Mouse (Mus musculus) kidney, postnatal 10 days (tissue): ENCODE measurements around the gene Tnfsf14.
A peak's percentile ranks its signal among the peaks of the same experiment; 100 is the strongest.

Source experiments
- DNase-seq: peaks from one replicate; pipeline ENCODE4 v3.0.0; 2021; ENCODE audit warnings: mixed read lengths

Gene Tnfsf14

DNA sequence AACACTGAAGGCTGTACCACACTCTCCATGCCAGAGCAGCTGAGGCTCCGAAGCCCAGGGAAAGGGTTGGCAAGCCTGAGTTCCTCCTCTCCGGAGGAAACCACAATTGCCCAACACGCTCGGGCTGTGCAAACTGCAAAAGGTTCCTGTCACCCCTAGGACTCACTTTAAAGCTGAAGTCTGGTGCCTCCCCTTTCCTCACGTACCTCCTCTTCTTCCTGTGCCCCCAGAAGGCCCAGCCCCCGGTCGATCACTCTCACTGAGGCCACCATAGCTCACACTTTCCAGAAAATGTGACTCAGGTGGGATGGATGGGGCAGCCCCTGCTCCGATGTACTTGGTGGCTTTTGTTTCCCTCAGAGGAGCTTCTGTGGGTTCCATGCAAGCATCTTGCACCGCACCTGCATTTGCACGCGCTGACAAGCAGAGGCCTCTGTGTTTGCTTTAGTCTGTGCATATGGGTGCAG, at the start of gene Tnfsf14:
TSS of gene Tnfsf14 (minus strand) at position 137 of the 467 bp plus-strand sequence.
- DNase-seq, result no peak

DNA sequence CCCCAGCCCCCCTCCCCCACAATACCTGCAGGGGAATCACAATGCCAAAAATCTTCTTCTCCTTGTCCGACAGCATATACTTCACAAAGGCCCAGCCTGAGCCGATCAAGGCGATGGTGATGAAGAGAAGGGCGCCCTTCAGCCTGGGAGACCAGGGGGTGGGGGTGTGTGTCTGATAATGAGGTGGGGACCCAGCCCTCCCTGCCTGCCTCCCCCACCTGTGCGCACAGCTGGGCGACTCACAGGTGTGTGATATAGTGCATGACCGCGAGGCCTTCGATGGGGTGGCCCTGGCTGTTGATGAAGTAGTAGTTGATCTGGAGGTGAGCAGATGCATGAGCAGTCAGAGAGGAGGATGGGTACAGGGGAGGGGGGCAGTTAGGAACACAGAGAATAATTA, 43.2 kb upstream of the Tnfsf14 start:
- no peak for DNase-seq

DNA sequence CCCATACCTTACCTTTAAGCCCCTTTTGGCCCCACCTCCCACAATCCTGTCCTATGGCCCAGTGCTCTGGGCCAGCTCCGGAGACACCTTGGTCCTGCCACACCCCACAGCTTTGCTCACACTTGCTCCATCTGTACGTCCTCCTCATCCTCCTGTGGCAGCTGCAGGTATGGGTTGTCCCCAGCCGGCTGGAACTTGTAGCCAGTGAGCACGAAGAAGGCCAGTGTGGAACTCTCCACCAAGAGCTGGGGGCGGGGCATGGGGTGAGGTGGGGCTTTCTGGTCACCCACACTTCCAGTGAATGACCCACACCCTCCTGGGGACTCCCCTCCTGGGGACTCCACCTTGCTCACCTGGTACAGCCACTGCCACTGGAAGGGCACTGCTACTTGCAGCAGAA, 41.8 kb upstream of the Tnfsf14 start:
- no peak for DNase-seq

DNA sequence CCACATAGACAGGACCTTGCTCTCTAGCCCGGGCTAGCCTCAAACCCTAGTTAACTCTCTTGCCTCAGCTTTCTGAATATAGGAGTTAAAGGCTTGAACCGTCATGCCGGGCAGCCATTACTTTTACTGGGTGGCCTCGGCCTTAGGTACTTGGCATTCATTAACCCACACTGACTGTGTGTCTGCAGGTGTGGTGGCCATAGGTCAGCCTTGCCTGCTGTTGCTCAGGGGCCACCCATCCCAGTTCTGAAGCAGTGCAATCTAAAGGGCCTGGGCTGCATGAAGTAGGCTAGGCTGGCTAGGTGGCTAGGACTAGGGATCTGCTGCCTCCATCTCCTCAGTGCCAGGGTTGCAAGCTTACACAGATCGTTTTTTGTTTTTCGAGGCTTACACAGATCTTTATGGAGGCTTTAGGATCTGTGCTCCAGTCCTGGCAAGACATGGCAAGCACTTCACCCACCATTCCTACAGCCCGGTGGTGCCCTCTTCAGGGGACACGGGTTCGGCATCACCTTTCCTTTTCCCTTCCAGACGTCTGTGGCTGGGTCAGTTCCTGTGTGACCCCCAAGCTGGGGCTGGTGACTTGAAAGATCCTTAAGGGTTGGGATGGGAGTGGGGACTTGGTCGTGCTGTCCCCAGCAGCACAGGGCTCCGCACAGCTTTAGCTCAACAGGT, 40.4 kb upstream of the Tnfsf14 start:
- DNase-seq, result peak; percentile 45

DNA sequence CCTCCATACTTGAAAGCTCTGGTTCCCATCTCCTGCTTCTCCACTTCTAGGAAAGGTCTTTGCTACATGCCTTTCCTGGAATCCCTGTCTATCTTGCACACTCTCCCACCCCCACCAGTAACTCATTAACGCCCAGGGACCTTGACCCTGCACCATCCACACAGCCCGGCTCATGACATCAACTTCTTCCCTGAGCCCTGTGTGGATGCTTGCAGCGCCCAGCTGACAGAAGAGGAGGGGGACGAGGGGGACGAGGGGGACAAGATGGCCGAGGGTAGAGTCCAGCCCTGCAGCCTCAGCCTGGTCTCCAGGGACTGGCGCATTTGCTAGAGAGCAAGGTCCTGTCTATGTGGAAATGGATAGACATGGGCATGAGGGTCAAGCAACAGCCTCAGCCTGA, 39.1 kb upstream of the Tnfsf14 start:
- peak; percentile 82 for DNase-seq

DNA sequence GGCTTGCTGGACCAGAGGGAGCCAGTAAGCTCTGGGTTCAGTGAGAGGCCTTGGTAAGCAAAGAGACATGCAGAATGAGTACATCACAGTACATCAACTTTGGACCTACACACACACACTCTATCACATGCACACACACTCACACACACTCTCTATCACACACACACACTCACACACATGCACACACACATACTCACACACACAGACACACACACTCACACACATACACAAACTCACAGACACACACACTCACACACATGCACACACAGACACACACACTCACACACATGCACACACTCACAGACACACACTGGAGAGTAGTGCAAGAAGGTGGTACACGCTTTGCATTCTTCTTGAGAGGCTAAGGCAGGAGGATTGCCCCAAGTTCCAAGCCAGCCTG, 38.2 kb upstream of the Tnfsf14 start:
- DNase-seq, result no peak

DNA sequence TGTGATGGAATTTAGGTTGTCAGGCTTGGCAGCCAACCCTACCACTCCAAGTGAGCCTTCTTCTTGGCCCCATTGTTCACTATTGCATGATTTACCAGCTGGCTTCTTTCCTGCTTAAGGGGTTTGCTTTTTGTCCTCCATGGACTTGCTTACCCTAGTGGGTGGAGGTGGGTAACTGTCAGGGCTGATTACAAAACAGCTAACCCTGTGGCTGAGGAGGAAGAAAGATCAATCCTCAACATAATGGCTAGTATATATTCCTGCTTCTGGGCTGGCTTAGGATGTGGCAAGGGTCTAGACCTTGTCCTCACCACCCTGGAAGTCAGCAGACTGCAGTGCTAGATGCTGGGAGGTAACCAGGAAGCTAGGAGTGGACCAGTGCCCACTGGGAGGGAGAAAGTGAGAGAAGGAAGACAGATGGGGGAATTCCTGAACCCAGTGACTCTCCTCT, 37.4 kb upstream of the Tnfsf14 start:
- no peak for DNase-seq

DNA sequence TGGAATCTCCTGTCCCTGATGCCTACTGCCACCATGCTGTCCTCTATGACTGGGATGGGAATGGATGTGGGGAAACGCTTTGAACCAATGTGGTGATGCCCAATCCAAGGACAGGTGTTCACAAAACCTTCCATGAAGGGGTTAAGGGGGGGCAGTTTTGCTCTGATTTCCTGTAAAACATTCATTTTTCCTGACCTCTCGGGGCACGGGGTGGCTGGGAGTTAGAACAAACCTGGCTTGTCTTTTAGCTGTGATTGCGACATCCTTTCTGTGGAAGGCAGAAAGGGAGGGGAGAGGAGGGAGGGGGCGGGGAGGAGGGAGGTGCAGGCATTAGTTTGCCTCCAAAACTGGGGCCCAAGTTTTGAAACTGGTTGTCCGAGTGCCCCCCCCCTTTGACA, 36.8 kb upstream of the Tnfsf14 start:
- DNase-seq, result no peak

DNA sequence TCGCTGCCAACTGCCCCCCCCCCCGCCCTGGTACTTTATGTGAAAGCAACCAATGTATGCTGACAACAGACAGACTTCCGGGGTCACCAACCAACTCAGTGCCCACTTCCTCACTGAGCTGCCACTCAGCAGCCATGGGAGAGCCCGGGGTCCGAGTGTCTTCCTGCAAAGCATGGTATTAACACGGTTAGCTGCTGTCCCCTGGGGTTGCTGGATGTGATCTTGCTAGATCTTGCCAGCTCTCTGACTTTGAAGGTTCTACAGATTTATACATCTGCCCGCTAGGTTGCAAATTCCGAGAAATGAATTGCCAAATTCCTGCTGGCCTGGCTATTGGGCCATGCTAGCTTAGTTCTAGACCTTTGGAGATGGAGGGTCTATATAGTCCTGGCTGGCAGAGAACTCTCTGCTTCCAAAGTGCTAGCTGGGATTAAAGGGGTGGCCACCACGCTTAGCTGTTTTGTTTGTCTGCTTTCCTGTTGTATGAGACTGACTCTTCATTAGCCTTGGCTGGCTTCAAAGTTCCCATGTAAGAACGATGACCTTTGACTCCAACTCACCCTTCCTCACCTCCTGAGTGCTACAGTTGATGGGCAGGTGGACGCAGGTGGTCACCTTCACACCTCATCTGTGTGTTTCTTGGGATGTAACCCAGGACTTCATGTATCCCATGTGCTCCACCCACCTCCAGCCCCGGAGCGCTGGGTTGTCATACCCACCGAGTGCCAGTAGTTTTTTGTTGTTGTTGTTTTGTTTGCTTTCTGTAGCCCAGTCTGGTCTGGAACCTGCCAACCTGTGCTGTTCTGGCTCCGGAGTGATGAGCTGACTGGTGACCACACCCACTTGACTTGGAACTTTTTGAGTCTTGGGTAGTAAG, 36.1 kb upstream of the Tnfsf14 start:
- no peak for DNase-seq

DNA sequence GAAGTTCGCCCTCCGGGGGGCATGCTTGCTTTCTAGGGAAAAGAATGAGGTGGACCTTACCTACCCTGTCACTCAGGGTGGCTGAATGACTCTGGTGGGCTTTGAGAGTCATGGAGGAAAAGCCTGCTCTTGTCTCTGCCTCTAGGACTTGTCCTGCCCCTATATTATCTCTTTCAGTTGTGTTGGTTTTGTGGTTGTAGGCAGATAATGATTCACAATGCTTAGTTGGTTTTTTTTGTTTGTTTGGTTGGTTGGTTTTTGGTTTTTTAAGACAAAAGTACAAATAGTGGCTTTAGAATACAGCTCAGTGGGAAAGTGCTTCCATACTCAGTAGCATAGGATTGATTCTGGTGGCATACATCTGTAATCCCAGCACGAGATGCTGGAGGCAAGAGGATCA, 34.9 kb upstream of the Tnfsf14 start:
- DNase-seq, result no peak

DNA sequence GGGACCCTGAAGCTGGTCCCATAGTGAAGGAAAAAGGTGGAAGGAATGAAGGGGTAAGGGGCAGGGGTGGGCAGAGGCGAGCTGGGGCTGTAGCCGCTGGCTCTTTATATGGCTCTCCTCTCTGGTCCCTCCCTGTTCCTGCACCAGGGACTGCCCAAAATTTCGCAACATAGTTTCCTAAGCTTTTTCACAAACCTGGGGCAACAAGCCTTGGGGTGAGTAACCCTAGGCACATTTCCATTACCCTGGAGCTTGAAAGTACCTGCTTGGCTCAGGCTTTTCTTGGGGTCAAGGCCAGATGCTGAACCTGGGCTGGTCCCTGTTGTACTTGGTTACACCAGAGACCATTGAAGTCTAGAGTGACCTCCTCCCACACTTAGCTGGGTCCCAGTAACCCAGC, 34.0 kb upstream of the Tnfsf14 start, which contains the start of gene C3:
TSS of gene C3 (minus strand) at position 123 of the 400 bp plus-strand sequence.
- DNase-seq, result no peak

DNA sequence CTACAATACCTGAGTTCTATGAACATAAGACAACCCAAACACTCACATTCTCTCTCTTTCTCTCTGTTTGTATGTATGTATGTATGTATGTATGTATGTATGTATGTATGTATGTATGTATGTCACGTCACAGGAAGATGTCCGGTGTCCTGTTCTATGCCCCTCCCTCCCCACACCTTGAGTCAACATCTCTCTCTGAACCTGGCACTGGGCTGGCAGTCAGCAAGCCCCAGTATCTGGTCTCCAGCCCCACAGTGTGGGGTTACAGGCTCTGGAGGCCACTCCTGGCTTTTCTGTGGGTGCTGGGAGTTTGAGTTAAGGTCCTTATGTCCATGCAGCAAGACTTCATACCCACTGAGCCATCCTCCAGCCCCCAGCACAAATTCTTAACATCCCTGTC, 33.5 kb upstream of the Tnfsf14 start:
- DNase-seq, result no peak

DNA sequence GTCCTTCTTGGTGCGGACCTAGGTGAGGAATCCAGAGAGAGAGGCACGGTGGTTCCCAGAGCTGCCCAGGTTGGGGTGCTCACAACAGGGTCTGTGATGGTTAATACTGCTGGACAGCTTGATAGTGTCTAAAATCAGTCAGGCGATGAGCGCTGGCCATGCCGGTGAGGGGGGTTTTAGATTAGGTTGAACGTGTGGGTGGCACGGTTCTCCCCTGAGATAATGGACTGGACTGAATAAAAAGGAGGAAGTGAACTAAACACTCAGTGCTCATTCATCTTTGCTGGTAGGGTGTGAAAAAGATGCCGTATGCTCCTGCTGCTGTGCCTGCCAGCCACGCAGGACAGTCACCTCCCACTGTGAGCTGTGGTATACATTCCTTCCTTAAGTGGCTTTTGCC, 29.3 kb upstream of the Tnfsf14 start:
- DNase-seq, result peak; percentile 3

DNA sequence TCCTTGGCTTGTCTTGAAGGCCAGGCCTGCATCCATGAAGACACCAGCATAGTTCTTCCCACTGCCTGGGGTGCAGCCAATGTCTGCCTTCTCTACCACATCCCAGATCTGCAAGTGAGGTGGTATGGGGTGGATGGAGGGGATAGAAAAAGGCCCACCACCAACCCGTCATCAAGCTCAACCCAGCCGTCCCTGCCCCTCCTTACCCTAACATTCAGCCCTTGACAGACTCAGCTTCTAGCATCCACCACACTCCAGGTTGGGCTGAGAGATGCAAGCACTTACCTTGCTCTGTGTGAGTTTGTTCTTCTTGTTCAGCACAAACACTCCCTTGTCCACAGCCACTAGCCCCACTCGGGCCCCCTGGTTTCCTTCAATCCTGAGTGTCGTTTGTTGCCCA, 27.9 kb upstream of the Tnfsf14 start:
- peak; percentile 2 for DNase-seq

DNA sequence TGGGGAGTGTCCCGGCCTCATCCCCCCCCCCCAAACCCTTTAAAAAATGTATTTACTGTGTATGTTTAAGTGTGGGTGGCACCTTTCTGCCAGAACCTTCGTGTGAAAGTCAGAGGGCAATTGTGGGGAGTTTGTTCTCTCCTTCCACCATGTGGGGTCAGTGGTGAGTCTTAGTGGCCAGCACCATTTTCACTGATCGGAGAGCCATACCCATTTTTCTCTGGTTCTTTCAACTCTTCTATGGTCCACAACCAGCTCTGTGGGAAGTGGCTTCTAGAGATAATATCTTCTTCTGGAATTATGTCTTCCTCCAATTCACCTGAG, 25.9 kb upstream of the Tnfsf14 start:
- peak; percentile 64 for DNase-seq

DNA sequence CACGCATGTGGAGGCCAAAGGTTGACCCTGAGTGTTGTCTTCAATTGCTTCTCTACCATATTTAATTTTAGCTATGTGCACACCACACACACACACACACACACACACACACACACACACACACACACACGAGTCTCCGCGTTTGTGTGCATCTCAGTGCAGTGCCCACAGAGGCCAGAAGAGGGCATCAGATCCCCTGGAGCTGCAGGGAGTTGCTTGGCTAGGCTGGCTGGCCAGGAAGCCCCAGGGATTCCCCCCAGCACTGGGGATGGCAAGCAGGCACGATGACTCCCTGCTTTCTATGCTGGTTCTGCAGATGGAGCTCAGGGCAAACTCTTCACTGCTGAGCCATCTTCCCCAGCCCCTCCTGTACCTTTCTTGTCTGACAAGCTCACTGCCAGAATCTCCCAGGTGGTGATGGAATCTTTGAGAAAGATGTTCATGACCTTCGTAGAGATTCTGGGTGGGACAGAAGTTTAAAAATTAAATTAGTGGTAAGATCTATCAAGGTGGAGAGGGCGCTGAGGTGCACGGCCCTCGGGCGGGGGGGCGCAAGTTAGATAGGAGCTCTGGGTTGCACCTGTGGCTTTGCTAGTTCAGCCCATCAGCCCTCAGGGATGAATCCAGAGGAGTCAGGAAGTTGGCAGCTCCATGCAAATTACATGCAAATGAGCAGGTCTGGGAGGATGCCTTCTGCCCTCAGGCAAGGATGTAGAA, 25.3 kb upstream of the Tnfsf14 start:
- DNase-seq, result peak; percentile 89

DNA sequence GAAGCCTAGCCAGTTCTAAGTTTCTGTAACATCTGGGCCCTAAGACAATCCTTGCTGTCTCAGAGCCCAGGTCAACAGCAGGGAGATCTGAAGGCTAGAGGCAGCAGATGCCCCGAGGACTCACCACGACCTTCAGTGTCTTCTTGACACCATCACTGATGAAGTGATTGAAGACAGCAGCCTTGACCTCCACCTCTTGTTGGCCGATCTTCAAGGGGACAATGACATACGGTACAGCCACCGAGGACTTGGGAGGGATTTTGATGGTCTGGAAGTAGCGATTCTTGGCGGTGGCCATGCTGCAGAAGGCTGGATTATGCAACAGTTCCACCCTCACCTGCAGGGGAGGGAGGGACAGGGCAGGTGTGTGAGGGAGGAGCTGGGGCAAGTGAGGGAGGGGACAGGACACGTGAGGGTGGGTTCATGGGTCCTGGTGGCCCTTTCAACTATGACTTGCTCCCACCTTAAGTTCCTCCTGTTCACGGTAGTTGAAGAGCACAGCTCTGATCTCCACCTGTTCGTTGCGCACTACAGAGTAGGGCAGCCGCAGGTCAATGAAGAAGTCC, 24.4 kb upstream of the Tnfsf14 start:
- peak; percentile 4 for DNase-seq

DNA sequence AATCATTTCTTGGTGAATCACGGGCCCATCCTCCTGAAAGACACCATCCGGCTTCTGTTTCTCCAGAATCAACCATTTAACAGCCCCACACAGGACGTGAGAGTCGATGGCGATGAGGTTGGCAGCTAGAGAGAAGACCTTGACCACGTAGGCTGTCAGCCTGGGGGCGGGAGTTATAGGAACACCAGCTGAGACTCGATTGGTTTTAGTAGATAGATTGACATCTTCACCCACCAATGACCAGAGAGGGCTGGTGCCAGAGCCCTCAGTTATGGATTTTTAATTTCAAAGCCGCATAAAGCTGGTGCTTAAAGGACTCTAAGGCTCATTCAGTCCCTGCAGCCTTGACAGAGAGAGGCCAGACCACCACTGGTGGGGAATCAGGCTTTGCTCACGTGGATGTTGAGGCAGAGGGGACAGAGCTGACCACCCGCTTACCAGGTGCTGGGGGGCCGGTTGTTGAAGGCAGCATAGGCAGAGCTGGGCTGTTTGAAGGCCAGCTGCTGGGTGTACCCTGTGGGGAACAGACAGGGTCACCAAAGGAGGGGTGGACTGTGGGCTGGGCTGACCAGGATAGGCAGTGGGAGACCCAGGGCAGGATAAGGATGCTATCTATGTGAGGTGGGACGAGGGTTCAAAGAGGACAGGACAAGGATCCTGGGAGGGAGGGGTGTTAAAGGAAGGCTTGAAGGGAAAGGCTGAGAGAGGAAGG, 20.9 kb upstream of the Tnfsf14 start:
- DNase-seq, result no peak

DNA sequence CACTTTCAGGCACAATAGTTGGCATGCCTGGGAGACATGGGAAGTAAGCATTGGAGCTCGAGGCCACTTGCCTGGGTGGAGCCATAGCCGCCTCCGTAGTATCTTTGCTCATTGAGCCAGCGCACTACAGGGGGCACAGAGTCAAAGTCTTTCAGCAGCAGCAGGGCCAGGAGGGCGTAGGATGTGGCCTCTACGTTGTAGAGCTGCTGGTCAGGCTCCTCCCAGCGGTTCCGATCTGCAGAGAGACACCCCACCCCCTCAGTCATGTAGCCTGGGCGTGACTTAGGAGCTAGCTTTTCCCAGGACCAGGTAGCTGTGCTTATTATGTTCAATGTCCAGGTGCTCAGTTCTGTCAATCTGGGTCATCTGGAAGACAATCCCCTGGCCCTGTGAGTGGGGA, 17.5 kb upstream of the Tnfsf14 start:
- DNase-seq, result no peak

DNA sequence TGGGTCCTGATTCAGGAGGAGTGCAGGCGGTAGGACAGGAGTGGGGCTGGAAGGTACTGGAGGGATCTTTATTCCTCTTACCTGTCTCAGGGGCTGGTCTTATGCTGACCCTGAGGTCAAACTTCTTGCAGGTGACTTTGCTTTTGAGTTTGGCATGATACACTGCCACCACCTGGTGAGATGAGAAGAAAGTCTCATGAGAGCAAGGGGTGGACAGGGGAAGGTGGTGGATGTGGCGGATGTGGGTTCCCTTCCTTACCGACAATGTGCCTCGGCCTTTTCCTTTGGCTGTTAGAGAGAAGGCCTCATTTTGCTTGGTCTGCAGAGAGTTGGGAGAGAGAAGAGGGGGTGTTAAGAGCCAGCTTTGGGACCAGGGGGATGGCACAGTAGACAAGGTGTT, 15.4 kb upstream of the Tnfsf14 start:
- no peak for DNase-seq

DNA sequence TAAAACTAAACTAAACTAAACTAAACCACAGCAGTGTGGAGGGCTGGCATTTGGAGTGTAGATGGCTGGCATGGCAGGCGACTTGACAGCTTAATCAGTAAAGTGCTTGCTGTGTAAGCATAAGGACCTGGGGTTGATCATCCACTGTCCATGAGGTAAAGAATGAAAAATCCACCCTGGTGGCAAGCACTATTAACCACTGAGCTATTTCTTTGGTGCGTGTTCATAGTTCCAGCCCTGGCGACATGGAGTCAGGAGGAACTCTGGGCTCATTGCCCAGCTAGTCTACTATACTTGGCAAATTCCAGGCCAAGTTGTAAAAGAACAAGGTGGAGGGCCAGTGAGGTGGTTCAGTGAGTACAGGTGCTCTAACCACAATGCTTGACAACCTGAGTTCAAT, 14.0 kb upstream of the Tnfsf14 start:
- DNase-seq, result peak; percentile 42
